Mouse (Mus musculus): ENCODE measurements around the gene Abcb1a. TPM values are rescaled to one million over a fixed set of nuclear protein-coding genes. Genes with fewer than 3 reads are reported as not detected.
A peak's percentile ranks its signal among the peaks of the same experiment; 100 is the strongest.
"Not testable (repeated sequence)": the region's sequence is repeated elsewhere in the genome, so short reads cannot be mapped to it uniquely, and the experiment has no call there.

Abcb1a gene
- polyA plus RNA-seq, 1 experiment from 2014 or later, result 0.20 TPM

- Histone ChIP-seq H3K4me1 (no peaks in the 10 kb centered on the region), H3K36me3 (replicated peaks) (no peaks in the 10 kb centered on the region), H3K4me3 (no peak overlapping the region), H3K27me3 (replicated peaks; ENCODE audit: low read depth, poor library complexity, severe bottlenecking) (no peaks in the 10 kb centered on the region), H3K27ac (replicated peaks) (no peak overlapping the region), H3K9me3 (no peaks in the 10 kb centered on the region)
- 89% methylated on average over 6 of the region's 6 CpGs for WGBS
- no peak for DNase-seq (ENCODE audit: low spot score)
Observed at GRCm38 (mm10) chr5:8675262-8675951, 15.5 kb downstream of the Abcb1a start.

GRCm38 (mm10) chr5:8675952-8676262, 16.0 kb downstream of the Abcb1a start:
- H3K36me3 ChIP-seq (replicated peaks), result no peaks in the 10 kb centered on the region
- no peaks in the 10 kb centered on the region for H3K4me1 ChIP-seq
- no peak for DNase-seq (ENCODE audit: low spot score)
- no peaks in the 10 kb centered on the region for H3K27me3 ChIP-seq (replicated peaks; ENCODE audit: low read depth, poor library complexity, severe bottlenecking)
- no peak overlapping the region for H3K4me3 ChIP-seq
- 89% methylated on average over 1 of the region's 1 CpGs for WGBS
- H3K9me3 ChIP-seq, result no peaks in the 10 kb centered on the region
- H3K27ac ChIP-seq (replicated peaks), result no peak overlapping the region

- no peaks in the 10 kb centered on the region for H3K36me3 ChIP-seq (replicated peaks)
- H3K27ac ChIP-seq (replicated peaks), result no peak overlapping the region
Observed at GRCm38 (mm10) chr5:8681166-8681565, 21.3 kb downstream of the Abcb1a start.

GRCm38 (mm10) chr5:8683686-8684085, 23.8 kb downstream of the Abcb1a start:
- no peaks in the 10 kb centered on the region for H3K27me3 ChIP-seq (replicated peaks; ENCODE audit: low read depth, poor library complexity, severe bottlenecking)
- no peaks in the 10 kb centered on the region for H3K36me3 ChIP-seq (replicated peaks)
- no peak overlapping the region for H3K27ac ChIP-seq (replicated peaks)
- 94% methylated on average over 3 of the region's 3 CpGs for WGBS
- no peak overlapping the region for H3K4me3 ChIP-seq
- no peak for DNase-seq (ENCODE audit: low spot score)
- H3K9me3 ChIP-seq, result no peaks in the 10 kb centered on the region
- no peaks in the 10 kb centered on the region for H3K4me1 ChIP-seq

More at GRCm38 (mm10) chr5:8681166-8681565, 21.3 kb downstream of the Abcb1a start:
- DNase-seq (ENCODE audit: low spot score), result no peak
- Histone ChIP-seq H3K4me3 (no peak overlapping the region), H3K27me3 (replicated peaks; ENCODE audit: low read depth, poor library complexity, severe bottlenecking) (no peaks in the 10 kb centered on the region), H3K9me3 (no peaks in the 10 kb centered on the region), H3K4me1 (no peaks in the 10 kb centered on the region)
- WGBS, result 75% methylated on average over 3 of the region's 3 CpGs

GRCm38 (mm10) chr5:8686071-8686470, 26.2 kb downstream of the Abcb1a start:
- DNase-seq (ENCODE audit: low spot score), result no peak
- Histone ChIP-seq H3K4me3 (no peak overlapping the region), H3K27ac (replicated peaks) (no peak overlapping the region), H3K9me3 (no peaks in the 10 kb centered on the region), H3K27me3 (replicated peaks; ENCODE audit: low read depth, poor library complexity, severe bottlenecking) (no peaks in the 10 kb centered on the region), H3K36me3 (replicated peaks) (no peaks in the 10 kb centered on the region), H3K4me1 (no peaks in the 10 kb centered on the region)
- WGBS, result 75% methylated on average over 2 of the region's 2 CpGs

DNA sequence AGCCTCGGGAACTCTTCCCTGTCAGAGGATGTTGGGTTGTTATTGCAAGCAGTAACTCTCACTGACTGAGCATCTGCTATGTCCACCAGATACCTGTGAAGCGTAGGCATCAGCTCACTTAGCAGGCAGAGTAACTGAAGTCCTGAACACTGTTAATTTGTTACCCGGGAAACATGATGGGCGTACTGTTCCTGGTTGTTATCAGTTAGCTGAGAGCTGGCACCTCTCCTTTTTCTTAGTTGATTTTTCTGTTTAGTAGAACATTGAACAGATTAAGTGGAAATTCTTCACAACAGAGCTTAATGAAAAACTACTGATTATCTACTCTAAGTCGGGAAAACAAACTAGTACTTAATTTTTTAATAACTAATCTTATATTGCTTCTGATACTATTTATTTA, 27.7 kb downstream of the Abcb1a start:
- Histone ChIP-seq H3K27ac (replicated peaks) (no peak overlapping the region), H3K4me1 (no peaks in the 10 kb centered on the region), H3K4me3 (no peak overlapping the region), H3K27me3 (replicated peaks; ENCODE audit: low read depth, poor library complexity, severe bottlenecking) (no peaks in the 10 kb centered on the region), H3K36me3 (replicated peaks) (no peaks in the 10 kb centered on the region), H3K9me3 (no peaks in the 10 kb centered on the region)
- no peak for DNase-seq (ENCODE audit: low spot score)
- WGBS, result 88% methylated on average over 5 of the region's 5 CpGs

DNA sequence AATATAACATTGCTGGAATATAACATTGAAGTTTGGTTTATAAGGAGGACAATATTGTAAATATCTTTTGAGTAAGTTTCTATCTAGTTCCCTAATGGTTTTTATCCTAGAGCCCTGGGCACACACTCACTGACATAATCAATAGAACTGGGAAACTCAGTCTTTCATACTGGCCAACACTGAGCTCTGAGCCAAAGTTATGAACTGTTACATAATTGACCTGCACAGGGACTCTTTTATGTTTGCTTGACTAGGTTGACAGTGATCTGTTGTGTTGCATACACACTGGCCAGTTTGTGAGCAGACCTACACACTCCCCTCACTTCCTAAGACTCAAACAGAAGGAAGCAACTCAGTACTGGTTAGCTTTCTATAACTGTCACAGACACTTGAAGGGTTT, 56.2 kb downstream of the Abcb1a start:
- Histone ChIP-seq H3K36me3 (replicated peaks) (no peaks in the 10 kb centered on the region), H3K27me3 (replicated peaks; ENCODE audit: low read depth, poor library complexity, severe bottlenecking) (no peaks in the 10 kb centered on the region), H3K9me3 (no peaks in the 10 kb centered on the region), H3K4me3 (no peak overlapping the region), H3K27ac (replicated peaks) (no peak overlapping the region), H3K4me1 (no peaks in the 10 kb centered on the region)
- no peak for DNase-seq (ENCODE audit: low spot score)

- no peak overlapping the region for H3K4me3 ChIP-seq
- no peaks in the 10 kb centered on the region for H3K4me1 ChIP-seq
- no peak overlapping the region for H3K27ac ChIP-seq (replicated peaks)
- 75% methylated on average over 1 of the region's 1 CpGs for WGBS
- H3K36me3 ChIP-seq (replicated peaks), result no peaks in the 10 kb centered on the region
- H3K9me3 ChIP-seq, result no peaks in the 10 kb centered on the region
- H3K27me3 ChIP-seq (replicated peaks; ENCODE audit: low read depth, poor library complexity, severe bottlenecking), result no peaks in the 10 kb centered on the region
- no peak for DNase-seq (ENCODE audit: low spot score)
Observed at GRCm38 (mm10) chr5:8719556-8719955, 59.7 kb downstream of the Abcb1a start.

- Histone ChIP-seq H3K4me1 (no peaks in the 10 kb centered on the region), H3K36me3 (replicated peaks) (no peaks in the 10 kb centered on the region), H3K27me3 (replicated peaks; ENCODE audit: low read depth, poor library complexity, severe bottlenecking) (no peaks in the 10 kb centered on the region), H3K4me3 (no peak overlapping the region), H3K9me3 (no peaks in the 10 kb centered on the region), H3K27ac (replicated peaks) (no peak overlapping the region)
- DNase-seq (ENCODE audit: low spot score), result no peak
- 46% methylated on average over 1 of the region's 1 CpGs for WGBS
Observed at GRCm38 (mm10) chr5:8722224-8722623, 62.3 kb downstream of the Abcb1a start.

DNA sequence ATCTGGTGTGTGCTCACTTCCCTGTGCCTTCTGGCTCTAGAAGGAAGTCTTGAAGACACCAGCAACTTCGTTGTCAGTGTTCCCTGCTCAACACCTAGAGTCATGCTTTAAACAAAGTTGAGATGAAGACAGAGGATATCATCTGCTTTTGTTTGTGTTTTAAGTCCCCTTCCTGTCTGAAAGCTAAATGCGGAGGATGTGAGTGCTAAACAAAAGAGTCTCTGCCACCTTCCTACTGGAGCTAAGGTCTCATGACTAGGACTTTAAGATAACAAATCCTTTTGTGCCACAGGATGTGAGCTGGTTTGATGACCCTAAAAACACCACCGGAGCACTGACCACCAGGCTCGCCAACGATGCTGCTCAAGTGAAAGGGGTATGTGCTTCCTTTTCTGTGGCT, 63.0 kb downstream of the Abcb1a start:
- WGBS, result 88% methylated on average over 5 of the region's 5 CpGs
- Histone ChIP-seq H3K27ac (replicated peaks) (no peak overlapping the region), H3K4me1 (no peaks in the 10 kb centered on the region), H3K27me3 (replicated peaks; ENCODE audit: low read depth, poor library complexity, severe bottlenecking) (no peaks in the 10 kb centered on the region), H3K36me3 (replicated peaks) (no peaks in the 10 kb centered on the region), H3K4me3 (no peak overlapping the region), H3K9me3 (no peaks in the 10 kb centered on the region)
- no peak for DNase-seq (ENCODE audit: low spot score)

GRCm38 (mm10) chr5:8727760-8728159, 67.9 kb downstream of the Abcb1a start:
- Histone ChIP-seq H3K4me1 (no peaks in the 10 kb centered on the region), H3K9me3 (no peaks in the 10 kb centered on the region), H3K4me3 (no peak overlapping the region), H3K27ac (replicated peaks) (no peak overlapping the region), H3K36me3 (replicated peaks) (no peaks in the 10 kb centered on the region), H3K27me3 (replicated peaks; ENCODE audit: low read depth, poor library complexity, severe bottlenecking) (no peaks in the 10 kb centered on the region)
- DNase-seq (ENCODE audit: low spot score), result peak; percentile 19
- WGBS, result 44% methylated on average over 4 of the region's 4 CpGs

GRCm38 (mm10) chr5:8732639-8733038, 72.8 kb downstream of the Abcb1a start:
- Histone ChIP-seq H3K27ac (replicated peaks) (no peak overlapping the region), H3K36me3 (replicated peaks) (no peaks in the 10 kb centered on the region), H3K4me1 (no peaks in the 10 kb centered on the region), H3K27me3 (replicated peaks; ENCODE audit: low read depth, poor library complexity, severe bottlenecking) (no peaks in the 10 kb centered on the region), H3K9me3 (no peaks in the 10 kb centered on the region), H3K4me3 (no peak overlapping the region)
- DNase-seq (ENCODE audit: low spot score), result no peak

DNA sequence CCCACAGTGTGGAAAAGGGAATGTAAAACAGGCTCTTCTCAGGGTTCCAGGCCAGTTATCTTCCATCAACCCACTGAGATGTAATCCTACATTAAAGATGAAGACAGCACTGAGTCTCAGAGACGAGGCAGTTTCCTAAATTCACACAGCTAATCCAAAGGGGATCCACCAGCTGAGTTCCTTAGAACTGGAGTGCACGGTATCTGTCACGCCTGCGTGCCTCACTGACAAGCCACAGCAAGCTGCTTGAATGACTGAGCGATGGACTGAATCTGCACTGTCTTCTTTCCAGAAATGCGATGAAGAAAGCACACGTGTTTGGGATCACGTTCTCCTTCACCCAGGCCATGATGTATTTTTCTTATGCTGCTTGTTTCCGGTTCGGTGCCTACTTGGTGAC, 73.4 kb downstream of the Abcb1a start:
- 81% methylated on average over 10 of the region's 10 CpGs for WGBS
- not testable (repeated sequence) for H3K4me3 ChIP-seq; H3K27me3 ChIP-seq (replicated peaks; ENCODE audit: low read depth, poor library complexity, severe bottlenecking); H3K36me3 ChIP-seq (replicated peaks); H3K27ac ChIP-seq (replicated peaks); H3K9me3 ChIP-seq; H3K4me1 ChIP-seq; DNase-seq (ENCODE audit: low spot score)

DNA sequence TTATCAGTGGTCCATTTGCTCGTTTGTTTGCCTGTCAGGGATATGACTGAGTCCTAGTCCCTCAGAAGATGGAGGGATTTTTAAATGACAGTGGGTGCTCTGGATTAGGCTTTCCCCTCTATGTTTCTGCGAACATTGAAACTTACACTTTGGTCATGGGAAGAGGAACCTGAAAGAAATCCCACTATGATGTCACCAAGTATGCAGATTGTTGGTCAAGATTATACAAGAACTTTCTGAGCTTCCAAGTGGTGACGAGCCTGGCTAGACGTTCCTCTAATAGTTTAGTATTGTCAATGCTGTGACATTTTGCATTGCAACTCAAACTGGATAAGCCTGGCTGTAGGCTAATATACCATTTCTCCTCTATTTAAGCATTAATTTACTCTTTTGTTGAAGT, 76.5 kb downstream of the Abcb1a start:
- Histone ChIP-seq H3K27me3 (replicated peaks; ENCODE audit: low read depth, poor library complexity, severe bottlenecking) (no peaks in the 10 kb centered on the region), H3K36me3 (replicated peaks) (no peaks in the 10 kb centered on the region), H3K4me3 (no peak overlapping the region), H3K4me1 (no peaks in the 10 kb centered on the region), H3K27ac (replicated peaks) (no peak overlapping the region), H3K9me3 (no peaks in the 10 kb centered on the region)
- WGBS, result 83% methylated on average over 4 of the region's 4 CpGs
- no peak for DNase-seq (ENCODE audit: low spot score)

All from embryonic facial prominence, embryonic 10.5 days (tissue).